Mouse (Mus musculus) forebrain, embryonic 11.5 days (tissue): ENCODE measurements around the gene Adgrg2. TPM values are rescaled to one million over a fixed set of nuclear protein-coding genes. Genes with fewer than 3 reads are reported as not detected.

Experiments used
- ATAC-seq: fragments of 200-750 bp; cut with Nextera tagmentation; replicated peaks from 2 replicates; pipeline ENCODE4 v1.8.0; 2017; ENCODE audit warnings: moderate TSS enrichment; ENCODE audit not compliant: low FRiP score
- DNase-seq: peaks from one replicate; pipeline ENCODE4 v3.0.0-alpha.2; 2017; ENCODE audit warnings: low spot score
- H3K27ac ChIP-seq: fragments of 300-500 bp; sonication (generic); 2 replicates; pipeline ENCODE4 v1.5.1; 2014; ENCODE audit warnings: low read depth, low read length
- H3K27me3 ChIP-seq: fragments of 300-500 bp; sonication (generic); 2 replicates; pipeline ENCODE4 v1.6.1; 2014; ENCODE audit warnings: mild to moderate bottlenecking, low read length, mixed read lengths; ENCODE audit not compliant: control insufficient read depth, insufficient read depth
- H3K36me3 ChIP-seq: fragments of 300-500 bp; sonication (generic); 2 replicates; pipeline ENCODE4 v1.6.1; 2014; ENCODE audit warnings: mild to moderate bottlenecking, low read length, moderate library complexity, mixed read lengths; ENCODE audit not compliant: control insufficient read depth, insufficient read depth
- H3K4me1 ChIP-seq: fragments of 300-500 bp; sonication (generic); replicated peaks from 2 replicates; pipeline ENCODE4 v1.6.1; 2014; ENCODE audit warnings: low read length, mixed read lengths; ENCODE audit not compliant: control insufficient read depth, insufficient read depth
- H3K4me2 ChIP-seq: fragments of 300-500 bp; sonication (generic); 2 replicates; pipeline ENCODE4 v1.6.1; 2014; ENCODE audit warnings: low read depth, mild to moderate bottlenecking, low read length, moderate library complexity, mixed read lengths; ENCODE audit not compliant: severe bottlenecking
- H3K4me3 ChIP-seq: fragments of 300-500 bp; sonication (generic); 2 replicates; pipeline ENCODE4 v1.5.1; 2014; ENCODE audit warnings: low read depth, low read length
- H3K9ac ChIP-seq: fragments of 300-500 bp; sonication (generic); 2 replicates; pipeline ENCODE4 v1.6.1; 2014; ENCODE audit warnings: low read length
- H3K9me3 ChIP-seq: fragments of 300-500 bp; sonication (generic); 2 replicates; pipeline ENCODE4 v1.6.1; 2016; ENCODE audit warnings: low read length, mixed read lengths; ENCODE audit not compliant: control insufficient read depth
- WGBS: fragments of 180-500 bp; shearing (Covaris S2); extraction: QIAGEN DNeasy Blood & Tissue Kit; methylation state at CpG from one replicate; pipeline ENCODE4 v1.1.7; 2014; 5-methylcytosine and 5-hydroxymethylcytosine counted together
- polyA plus RNA-seq: library from polyadenylated mRNA; unstranded; fragments of >200 nt; fragmentation: Nextera tagmentation; extraction: Ambion mirVana; gene quantifications from 2 replicates; pipeline ENCODE4 v1.2.1, GENCODE M21; 2014

Gene Adgrg2
- polyA plus RNA-seq, 1 experiment from 2014 or later, result 1.1 TPM

- DNase-seq (no peak), ATAC-seq (no peak)
- H3K27ac ChIP-seq, result no peak overlapping the region
- WGBS, result 72% methylated on average over 1 of the region's 1 CpGs
- H3K27me3 ChIP-seq, result peaks cover 3% of the 10 kb centered on the region; the same call in 1 of the 2 replicates
- H3K4me1 ChIP-seq, result no peaks in the 10 kb centered on the region
- H3K9me3 ChIP-seq, result no peaks in the 10 kb centered on the region
- no peaks in the 10 kb centered on the region for H3K36me3 ChIP-seq
- H3K4me3 ChIP-seq, result no peak overlapping the region
- no peak overlapping the region for H3K4me2 ChIP-seq
- no peak overlapping the region for H3K9ac ChIP-seq
Observed at GRCm38 (mm10) chrX:160423737-160424136, 33.2 kb downstream of the Adgrg2 start.

DNA sequence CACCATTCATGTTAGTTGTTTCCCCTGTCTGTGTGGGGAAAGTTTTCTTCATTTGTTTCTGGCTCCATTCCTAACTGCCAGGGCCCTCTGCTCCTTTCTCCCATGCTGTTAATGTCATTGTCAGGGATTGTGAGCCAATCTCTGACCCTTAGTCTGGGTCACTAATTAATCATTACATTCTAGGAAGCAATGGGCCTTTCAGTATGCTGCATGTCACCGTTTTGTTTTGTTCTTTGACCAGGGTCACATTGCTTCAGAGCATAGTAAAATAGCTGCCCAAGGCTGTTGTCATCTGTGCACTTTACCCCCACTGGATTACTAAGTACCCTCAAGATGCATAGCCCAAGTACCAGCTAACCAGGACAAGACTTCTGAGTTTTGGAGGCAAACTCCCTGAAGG, 36.0 kb downstream of the Adgrg2 start:
- DNase-seq, result no peak
- Histone ChIP-seq H3K4me1 (no peaks in the 10 kb centered on the region), H3K9me3 (no peaks in the 10 kb centered on the region), H3K4me3 (no peak overlapping the region), H3K27ac (no peak overlapping the region), H3K27me3 (peaks cover 3% of the 10 kb centered on the region; the same call in 1 of the 2 replicates), H3K4me2 (no peak overlapping the region), H3K9ac (no peak overlapping the region), H3K36me3 (no peaks in the 10 kb centered on the region)
- 23% methylated on average over 1 of the region's 1 CpGs for WGBS
- ATAC-seq, result no peak

GRCm38 (mm10) chrX:160426930-160427329, 36.4 kb downstream of the Adgrg2 start:
- Histone ChIP-seq H3K9ac (no peak overlapping the region), H3K9me3 (no peaks in the 10 kb centered on the region), H3K4me3 (no peak overlapping the region), H3K4me2 (no peak overlapping the region), H3K27ac (no peak overlapping the region), H3K36me3 (no peaks in the 10 kb centered on the region), H3K4me1 (no peaks in the 10 kb centered on the region), H3K27me3 (peaks cover 3% of the 10 kb centered on the region; the same call in 1 of the 2 replicates)
- ATAC-seq (no peak), DNase-seq (no peak)
- 69% methylated on average over 1 of the region's 1 CpGs for WGBS

DNA sequence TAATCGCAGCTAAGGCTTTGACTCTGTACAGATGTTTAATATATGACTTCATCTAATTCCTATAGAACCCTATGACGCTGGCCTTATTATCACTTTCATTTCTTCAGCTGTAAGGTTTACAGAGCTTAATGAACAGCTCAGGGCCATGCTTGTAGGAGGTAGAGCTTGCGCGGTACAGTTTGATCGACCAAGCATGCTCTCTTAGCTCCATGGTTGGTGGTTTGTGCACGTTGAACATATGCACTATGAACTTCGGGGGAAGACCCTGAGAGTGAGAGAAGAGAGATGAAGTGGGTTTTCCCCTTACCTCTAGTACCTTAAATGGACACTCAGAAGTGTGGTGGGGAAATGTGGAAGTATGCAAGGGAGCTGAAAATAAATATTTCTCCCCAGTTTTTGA, 41.7 kb downstream of the Adgrg2 start:
- DNase-seq, result no peak
- no peak for ATAC-seq
- no peaks in the 10 kb centered on the region for H3K4me1 ChIP-seq
- no peak overlapping the region for H3K9ac ChIP-seq
- no peak overlapping the region for H3K4me2 ChIP-seq
- WGBS, result 91% methylated on average over 7 of the region's 7 CpGs
- no peak overlapping the region for H3K27ac ChIP-seq
- no peak overlapping the region for H3K4me3 ChIP-seq
- H3K27me3 ChIP-seq, result no peaks in the 10 kb centered on the region; the same call in none of the 2 replicates
- H3K9me3 ChIP-seq, result no peaks in the 10 kb centered on the region
- H3K36me3 ChIP-seq, result no peaks in the 10 kb centered on the region

DNA sequence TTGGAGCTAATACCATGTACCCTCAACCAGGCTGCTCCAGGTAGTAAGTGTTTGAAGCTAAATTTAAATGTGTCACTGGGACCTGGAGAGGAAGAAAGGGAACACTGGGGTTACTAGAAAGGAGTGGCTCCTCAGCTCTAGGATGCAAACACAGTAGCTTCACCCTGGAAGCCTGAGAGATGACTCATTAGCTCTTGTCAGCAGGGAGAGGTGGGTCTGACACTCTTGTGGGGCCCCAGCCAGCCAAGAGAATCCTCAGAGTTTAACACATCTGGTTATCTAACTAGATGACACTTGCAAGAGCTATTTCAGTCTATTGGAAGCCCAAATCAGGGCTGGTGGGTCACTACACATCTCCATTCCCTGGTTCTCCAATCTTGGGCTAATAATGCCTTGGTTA, 50.8 kb downstream of the Adgrg2 start:
- DNase-seq (no peak), ATAC-seq (no peak)
- peaks cover 5% of the 10 kb centered on the region for H3K27me3 ChIP-seq

DNA sequence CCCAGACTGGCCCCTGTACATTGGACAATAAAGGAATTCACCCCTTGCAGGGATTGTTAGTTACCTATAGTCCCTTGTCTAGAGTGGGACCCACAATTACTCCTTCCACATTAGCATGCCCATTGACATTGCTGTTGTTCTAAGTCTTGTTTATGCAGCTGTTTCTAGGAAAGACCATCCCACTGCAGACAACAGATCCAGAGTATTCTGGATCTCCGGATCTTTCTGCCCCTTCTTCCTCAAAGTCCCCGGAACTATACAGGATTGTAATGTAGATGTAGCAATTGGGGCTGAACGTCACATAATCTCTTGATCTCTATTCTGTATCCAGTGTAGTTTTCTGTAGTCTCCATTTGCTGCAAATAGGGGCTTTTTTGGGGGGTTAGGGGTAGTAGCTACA, 57.9 kb downstream of the Adgrg2 start:
- Histone ChIP-seq H3K4me1 (no peaks in the 10 kb centered on the region), H3K27me3 (peaks cover 5% of the 10 kb centered on the region; the same call in 1 of the 2 replicates), H3K27ac (no peak overlapping the region), H3K9me3 (no peaks in the 10 kb centered on the region), H3K4me3 (no peak overlapping the region), H3K4me2 (no peak overlapping the region), H3K9ac (no peak overlapping the region), H3K36me3 (no peaks in the 10 kb centered on the region)
- ATAC-seq (no peak), DNase-seq (no peak)
- WGBS, result 89% methylated on average over 3 of the region's 3 CpGs

More for the DNA sequence above, 50.8 kb downstream of the Adgrg2 start:
- Histone ChIP-seq H3K27ac (no peak overlapping the region), H3K36me3 (no peaks in the 10 kb centered on the region), H3K9me3 (no peaks in the 10 kb centered on the region), H3K4me2 (no peak overlapping the region), H3K9ac (no peak overlapping the region), H3K4me1 (no peaks in the 10 kb centered on the region), H3K4me3 (no peak overlapping the region)

- H3K9me3 ChIP-seq, result no peaks in the 10 kb centered on the region
- H3K27ac ChIP-seq, result no peak overlapping the region
- no peak overlapping the region for H3K4me3 ChIP-seq
- H3K36me3 ChIP-seq, result no peaks in the 10 kb centered on the region
- no peak overlapping the region for H3K9ac ChIP-seq
- no peak overlapping the region for H3K4me2 ChIP-seq
- no peaks in the 10 kb centered on the region for H3K4me1 ChIP-seq
- peaks cover 5% of the 10 kb centered on the region; the same call in 1 of the 2 replicates for H3K27me3 ChIP-seq
- DNase-seq (no peak), ATAC-seq (no peak)
- WGBS, result 71% methylated on average over 2 of the region's 2 CpGs
Observed at GRCm38 (mm10) chrX:160449363-160449762, 58.9 kb downstream of the Adgrg2 start.

DNA sequence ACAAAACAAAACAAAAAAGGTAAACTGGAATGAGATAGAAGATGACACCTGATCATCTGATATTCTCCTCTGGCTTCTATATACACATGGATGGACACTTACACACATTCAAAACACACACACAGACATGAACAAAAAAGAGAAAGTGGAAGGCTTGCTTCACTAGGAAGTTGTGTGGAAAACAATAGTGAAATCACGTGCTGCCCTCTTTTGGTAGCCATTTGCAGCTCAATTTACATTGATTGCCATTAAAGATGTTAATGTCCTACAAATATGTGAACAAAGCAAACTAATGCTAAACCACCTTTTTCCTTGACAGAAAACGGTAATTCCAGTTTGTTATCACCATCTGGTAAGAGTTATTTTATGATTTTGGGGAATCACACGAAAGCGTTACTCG, 65.2 kb downstream of the Adgrg2 start:
- Histone ChIP-seq H3K4me1 (no peaks in the 10 kb centered on the region), H3K9me3 (no peaks in the 10 kb centered on the region), H3K36me3 (no peaks in the 10 kb centered on the region), H3K27ac (no peak overlapping the region), H3K4me2 (no peak overlapping the region), H3K27me3 (no peaks in the 10 kb centered on the region; the same call in 1 of the 2 replicates), H3K4me3 (no peak overlapping the region), H3K9ac (no peak overlapping the region)
- ATAC-seq (no peak), DNase-seq (no peak)
- 79% methylated on average over 5 of the region's 5 CpGs for WGBS

DNA sequence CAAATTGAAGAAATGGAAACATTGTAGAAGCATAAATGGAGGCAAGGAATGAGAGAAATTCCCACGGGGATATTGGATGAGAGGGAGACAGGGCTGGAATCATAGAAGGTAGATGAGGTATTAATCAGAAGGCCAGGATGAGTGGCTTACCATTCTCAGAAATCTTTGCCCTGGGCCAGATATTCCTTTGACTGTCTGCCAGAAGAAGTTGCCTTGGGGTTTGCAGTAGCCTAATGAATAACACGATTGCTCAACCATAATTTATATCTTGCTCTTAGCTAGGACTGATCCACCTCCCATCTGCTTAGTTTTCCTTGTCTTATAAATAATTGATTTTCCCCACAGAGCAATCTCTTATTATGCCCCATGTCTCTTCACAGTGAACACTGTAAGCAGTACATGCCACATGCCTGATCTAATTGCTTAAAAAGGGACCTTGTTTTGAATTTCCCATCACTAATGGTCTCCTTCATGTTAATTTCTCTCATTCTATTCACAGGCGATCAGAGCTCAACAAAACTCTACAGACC, 80.8 kb downstream of the Adgrg2 start:
- WGBS, result 78% methylated on average over 3 of the region's 3 CpGs
- no peak for ATAC-seq

More for the DNA sequence above, 80.8 kb downstream of the Adgrg2 start:
- Histone ChIP-seq H3K27me3 (no peaks in the 10 kb centered on the region), H3K4me3 (no peak overlapping the region), H3K36me3 (no peaks in the 10 kb centered on the region), H3K4me1 (no peaks in the 10 kb centered on the region), H3K9ac (no peak overlapping the region), H3K4me2 (no peak overlapping the region), H3K9me3 (no peaks in the 10 kb centered on the region), H3K27ac (no peak overlapping the region)
- no peak for DNase-seq
